Mouse (Mus musculus) 416B (cell line): ENCODE results near the gene Tmbim4.

Experiments used
- DNase-seq: peaks from one replicate; pipeline ENCODE4 v3.0.0; 2011; ENCODE audit warnings: low read depth

The Tmbim4 gene

DNA sequence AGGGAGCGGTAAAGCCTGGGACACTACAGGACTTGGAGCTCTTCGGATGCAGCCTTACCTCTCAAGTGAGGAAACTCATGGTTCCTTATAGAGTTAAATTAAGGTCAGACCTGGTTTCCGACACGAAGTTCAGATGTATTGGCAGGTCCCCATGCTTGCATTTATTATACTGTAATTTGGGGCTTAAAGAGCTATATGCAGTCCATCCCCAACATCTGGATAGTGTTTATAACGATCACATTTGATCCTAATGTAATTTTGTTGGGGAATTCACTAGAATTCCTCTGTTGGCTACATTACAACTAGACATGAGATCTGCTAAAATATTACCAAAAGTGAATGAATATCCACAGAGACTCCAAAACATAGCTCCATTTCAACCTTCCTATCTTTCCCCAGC, 44.3 kb downstream of the Tmbim4 start:
- no peak for DNase-seq

DNA sequence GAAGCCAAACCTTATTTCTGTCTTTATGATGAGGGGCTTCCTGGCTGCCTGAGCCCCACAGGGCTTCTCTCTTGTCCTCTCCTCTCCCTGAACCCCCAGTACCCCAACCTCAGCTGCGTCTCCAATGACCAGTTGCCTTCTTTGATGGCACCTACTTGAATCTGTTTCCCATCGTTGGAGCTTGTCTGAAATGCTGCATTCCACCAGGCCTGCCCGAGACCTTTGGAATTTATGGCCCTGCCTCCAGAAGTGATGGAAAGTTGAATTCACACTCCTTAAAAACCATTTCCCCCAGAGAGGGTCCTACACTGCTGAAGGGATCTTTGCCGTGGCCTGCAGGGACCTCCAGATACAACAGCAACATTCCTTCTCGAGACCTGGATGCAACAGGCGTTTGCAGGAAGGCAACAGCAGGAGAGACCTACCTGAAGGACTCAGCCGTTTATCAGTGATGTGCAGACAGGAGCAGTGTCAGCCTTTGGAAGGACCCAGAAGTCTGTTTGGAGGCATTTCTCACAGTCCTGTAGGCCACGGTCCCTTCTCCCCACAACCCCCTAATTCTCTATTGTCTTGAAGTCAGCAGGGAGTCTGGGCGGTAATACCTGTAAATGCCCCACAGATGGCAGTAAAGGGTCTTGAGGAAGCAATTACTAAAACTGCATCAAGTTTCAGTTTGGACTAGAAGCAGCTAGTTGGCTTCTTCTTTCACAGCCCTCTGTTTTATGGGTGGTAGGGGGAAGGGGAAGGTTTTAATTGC, 45.8 kb downstream of the Tmbim4 start:
- DNase-seq = peak; percentile 90

DNA sequence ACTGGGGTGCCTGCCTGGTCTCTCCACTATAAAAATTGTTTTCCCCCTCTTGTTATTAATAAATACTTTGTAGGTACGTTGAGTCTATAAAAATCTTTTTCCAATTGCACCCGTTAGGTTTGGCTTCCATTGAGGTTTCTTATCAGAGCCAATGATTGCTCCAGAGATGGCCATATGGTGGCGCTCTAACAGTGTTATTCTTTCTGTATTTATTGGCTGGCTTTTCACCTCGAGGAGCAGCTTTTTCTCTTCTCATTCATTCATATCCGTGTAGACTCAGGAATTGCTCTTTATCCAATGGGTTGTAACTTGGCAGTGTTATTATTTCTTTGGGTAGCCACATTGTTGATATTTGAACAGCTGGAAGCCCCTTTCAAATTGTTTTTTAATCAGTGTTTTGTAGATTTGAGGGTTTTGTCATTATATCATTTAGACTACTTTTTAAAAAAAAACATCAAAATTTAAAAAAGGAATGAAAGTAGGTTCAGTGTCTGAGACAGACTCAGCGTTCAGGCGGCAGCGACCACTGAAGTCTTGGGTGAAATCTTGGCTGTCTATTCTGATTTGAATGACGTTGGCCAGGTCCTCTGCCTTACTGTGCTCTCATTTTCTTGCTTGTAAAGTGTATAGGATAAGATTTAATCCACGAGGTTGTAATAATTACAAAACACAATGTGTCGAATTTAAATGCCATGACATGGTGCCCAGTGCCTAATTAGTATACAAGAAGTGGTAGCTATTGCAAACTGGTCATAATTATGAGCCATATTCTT, 49.7 kb downstream of the Tmbim4 start:
- peak; percentile 21 for DNase-seq

DNA sequence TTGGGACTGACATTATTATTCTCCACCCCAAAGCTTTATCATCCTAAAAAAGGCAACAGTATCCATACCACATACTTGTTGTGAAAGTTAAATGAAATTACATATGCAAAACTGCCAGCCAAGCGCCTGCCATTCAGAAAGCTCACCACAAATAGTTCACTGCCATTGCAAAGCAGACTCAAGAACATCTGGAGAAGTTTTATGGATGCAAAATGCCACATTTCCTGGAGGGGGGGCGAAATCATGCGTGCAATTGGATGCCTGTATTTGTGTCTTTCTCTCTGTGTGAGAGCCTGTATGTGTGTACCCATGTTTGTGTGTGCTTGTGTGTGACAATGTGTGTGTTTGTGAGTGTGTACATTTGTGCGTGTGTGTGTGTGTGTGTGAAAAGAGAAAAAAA, 50.4 kb downstream of the Tmbim4 start:
- DNase-seq = no peak

DNA sequence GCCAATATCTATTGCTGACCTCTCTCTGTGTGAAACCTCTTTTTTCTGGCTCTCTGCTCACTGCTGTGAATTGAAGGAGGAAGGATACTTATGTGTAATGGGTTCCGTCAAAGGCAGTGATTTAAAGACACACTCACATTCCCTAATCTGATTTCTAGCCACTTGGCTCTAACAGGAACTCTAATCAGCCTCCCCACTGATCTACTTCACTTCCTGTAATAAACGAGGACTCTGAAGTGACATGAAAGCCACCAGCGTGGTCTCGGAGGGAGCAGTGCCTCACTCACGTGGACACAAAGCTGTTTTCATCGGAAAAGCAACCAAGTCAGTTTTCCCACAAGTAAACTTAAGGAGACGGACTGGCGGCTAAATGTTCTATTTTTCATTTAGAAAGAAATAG, 51.4 kb downstream of the Tmbim4 start:
- peak; percentile 28 for DNase-seq

DNA sequence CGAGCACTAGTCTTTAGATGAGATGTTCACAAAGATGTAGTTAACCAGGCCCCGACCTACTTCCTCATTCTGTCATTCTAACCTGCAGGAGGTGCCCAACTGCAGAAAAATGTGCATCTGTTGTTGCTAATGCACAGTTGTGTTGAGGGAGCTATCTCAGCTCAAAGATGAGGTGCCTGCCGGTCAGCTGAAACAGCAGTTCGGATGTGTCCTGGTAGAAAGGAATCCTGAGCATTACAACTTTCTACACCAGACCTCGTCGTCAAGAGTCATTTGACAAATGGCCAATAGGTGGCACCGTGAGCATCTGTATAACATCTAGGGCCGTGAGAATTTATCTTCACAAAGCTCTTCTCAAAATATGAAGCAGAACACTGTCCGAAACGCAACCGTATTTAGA, 55.8 kb downstream of the Tmbim4 start:
- DNase-seq = peak; percentile 71

DNA sequence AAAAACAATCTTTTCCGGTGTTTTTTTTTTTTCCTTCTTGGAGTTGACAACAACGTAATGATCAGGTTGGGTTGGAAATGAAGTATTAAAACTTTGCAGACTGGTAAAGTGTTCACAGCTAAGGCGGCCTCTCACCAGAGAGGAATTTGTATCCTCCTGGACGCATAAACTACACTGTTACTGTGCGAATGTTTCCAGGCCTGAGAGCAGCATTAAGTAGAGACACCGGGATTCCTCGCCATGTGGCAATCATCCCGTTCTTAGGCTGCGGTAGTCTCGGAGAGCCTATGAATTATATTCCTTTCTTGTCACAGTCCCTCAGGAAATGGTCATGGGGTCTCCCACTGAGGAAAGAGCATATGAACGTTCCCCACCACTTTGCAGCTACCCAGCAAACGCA, 66.4 kb downstream of the Tmbim4 start:
- DNase-seq = no peak

DNA sequence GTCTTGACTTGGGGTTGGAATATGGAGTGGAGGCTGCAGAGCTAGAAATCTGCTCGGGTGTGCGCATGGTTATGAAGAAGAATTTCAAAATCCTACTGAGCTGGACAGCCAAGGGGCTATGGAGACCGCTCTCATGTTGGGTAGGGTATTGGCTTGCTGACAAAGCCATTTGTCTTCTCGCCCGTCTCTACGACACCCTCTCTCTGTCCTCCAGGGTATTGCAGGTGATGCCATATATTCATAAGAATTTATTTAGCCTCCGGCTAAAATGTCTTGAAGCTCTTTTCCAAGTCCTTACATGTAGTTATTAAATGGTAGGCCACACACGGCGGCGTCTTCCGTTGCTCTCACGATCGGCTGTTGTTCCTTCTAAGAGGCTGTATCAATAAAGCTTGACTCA, 68.6 kb downstream of the Tmbim4 start:
- peak; percentile 28 for DNase-seq

DNA sequence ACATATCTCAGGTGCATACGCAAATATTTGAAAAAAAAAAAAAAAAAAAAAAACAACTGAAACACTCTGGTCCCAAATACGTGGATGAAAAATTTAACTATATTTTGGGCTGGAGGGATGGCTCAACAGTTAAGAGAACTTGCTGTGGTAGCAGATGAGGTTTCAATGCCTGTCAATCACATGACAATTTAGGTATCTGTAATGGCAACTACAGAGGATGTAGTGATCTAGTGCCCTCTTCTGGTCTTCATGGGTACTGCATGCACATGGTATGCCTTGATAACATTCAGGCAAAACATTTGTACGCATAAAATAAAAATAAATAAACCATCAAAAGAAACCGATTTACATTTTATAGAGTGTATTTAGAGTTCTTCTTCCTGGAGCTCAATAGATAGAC, 69.4 kb downstream of the Tmbim4 start:
- peak; percentile 73 for DNase-seq

DNA sequence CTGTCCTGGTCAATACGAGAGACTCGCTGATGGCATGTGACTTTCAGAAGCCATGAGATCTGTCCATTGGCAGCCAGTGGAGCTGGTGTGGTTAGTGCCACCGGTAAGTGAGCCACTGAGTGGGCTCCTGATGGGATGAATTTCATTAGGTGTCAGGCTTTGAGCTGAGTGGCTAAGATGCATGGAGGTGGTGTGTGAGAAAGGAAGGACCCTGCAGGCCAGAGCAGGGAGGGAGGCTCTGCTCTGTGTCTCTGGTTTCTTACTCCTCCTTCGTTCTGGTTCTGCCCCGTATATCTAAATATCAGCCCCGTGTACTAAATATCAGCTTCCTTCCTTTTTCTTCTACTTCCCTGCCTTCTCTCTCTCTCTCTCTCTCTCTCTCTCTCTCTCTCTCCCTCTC, 69.9 kb downstream of the Tmbim4 start:
- no peak for DNase-seq

DNA sequence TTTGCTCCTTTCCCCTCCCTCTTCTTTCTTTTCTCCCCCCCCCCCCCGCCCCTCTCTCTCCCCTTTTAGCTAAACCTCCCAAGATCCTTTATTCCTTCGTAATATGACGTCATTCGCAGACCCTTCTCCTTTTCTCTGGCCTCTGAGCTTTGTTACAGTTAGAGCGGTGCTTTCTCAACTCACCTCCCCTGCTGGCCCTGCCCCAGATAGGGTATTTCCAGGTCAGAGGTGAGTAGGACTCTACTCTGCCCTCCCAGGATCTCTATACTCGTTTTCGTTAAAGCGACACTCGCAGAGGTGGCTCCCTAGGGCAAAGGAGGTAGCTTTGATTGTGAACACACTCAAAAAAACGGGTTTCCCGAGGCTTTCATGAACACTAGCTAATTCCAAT, 70.5 kb downstream of the Tmbim4 start:
- no peak for DNase-seq

DNA sequence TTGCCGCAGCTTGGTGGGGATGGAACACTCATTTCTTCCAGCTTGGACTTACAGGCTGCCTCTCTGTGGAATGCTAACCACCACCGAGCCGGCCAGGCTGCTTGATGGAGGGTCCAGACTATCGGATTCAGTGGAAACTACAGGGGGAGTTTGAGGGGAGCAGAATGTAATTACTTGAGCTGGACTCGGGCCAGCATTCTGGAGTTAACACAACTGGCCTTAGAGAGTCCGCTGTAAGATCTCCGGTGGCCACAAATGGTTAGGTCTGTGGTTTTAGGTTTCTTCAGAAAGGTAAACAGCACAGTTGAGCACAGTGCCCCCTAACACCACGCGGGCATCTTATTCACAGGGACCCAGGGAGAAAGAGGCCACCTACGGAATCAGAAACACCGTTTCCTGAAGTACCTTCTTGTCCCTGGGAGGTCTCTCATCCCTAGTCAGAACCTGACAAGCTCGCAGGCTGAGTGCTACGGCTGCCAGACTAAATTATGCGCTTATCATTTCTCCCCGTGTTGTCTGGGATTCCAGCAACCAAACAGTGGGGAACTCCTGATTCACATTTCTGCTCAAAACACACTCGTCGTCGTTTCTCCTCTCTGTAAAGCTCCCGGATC, 71.0 kb downstream of the Tmbim4 start:
- no peak for DNase-seq

DNA sequence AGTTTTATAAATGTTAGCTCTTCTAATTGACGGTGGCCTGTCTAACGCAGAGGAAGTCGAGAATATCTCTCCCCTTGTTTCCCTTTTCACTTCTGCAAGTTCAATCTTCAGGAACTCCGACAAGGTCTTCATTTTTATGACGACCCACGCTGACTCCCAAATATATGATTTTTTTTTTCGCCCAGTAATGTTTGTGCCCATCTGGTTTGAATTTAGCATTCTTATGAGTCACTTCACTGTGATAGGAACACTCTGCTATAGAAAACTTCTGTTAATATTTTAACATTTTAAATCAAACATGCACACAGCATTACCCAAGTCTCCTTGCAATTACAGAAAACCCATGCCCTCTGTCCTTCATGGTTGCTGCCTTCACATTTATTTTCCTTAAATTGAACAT, 71.9 kb downstream of the Tmbim4 start:
- DNase-seq = no peak
